Mouse (Mus musculus) neural tube, embryonic 11.5 days (tissue): ENCODE data around the gene Morn1. TPM values are rescaled to one million over a fixed set of nuclear protein-coding genes. Genes with fewer than 3 reads are reported as not detected.

ENCODE experiments used
- ATAC-seq: fragments of 200-750 bp; cut with Nextera tagmentation; 2 replicates; pipeline ENCODE4 v1.8.0; 2017; ENCODE audit warnings: moderate number of reproducible peaks, mild to moderate bottlenecking, moderate TSS enrichment, moderate library complexity; ENCODE audit not compliant: insufficient read depth, low FRiP score, low TSS enrichment
- DNase-seq: peaks from one replicate; pipeline ENCODE4 v3.0.0-alpha.2; 2015; ENCODE audit warnings: low spot score
- H3K27ac ChIP-seq: fragments of 300-500 bp; sonication (generic); 2 replicates; pipeline ENCODE4 v1.5.1; 2014; ENCODE audit warnings: low read depth, mild to moderate bottlenecking, low read length
- H3K27me3 ChIP-seq: fragments of 300-500 bp; sonication (generic); 2 replicates; pipeline ENCODE4 v1.6.1; 2014; ENCODE audit warnings: mild to moderate bottlenecking, low read length, mixed read lengths; ENCODE audit not compliant: control insufficient read depth, insufficient read depth
- H3K36me3 ChIP-seq: fragments of 300-500 bp; sonication (generic); 2 replicates; pipeline ENCODE4 v1.6.1; 2014; ENCODE audit warnings: mild to moderate bottlenecking, low read length, moderate library complexity, mixed read lengths; ENCODE audit not compliant: control insufficient read depth, insufficient read depth
- H3K4me1 ChIP-seq: fragments of 300-500 bp; sonication (generic); 2 replicates; pipeline ENCODE4 v1.6.1; 2014; ENCODE audit warnings: low read length, mixed read lengths; ENCODE audit not compliant: control insufficient read depth, insufficient read depth
- H3K4me2 ChIP-seq: fragments of 300-500 bp; sonication (generic); 2 replicates; pipeline ENCODE4 v1.6.1; 2014; ENCODE audit warnings: low read depth, mild to moderate bottlenecking, moderate library complexity
- H3K4me3 ChIP-seq: fragments of 300-500 bp; sonication (generic); 2 replicates; pipeline ENCODE4 v1.5.1; 2014; ENCODE audit warnings: low read depth, low read length
- H3K9ac ChIP-seq: fragments of 300-500 bp; sonication (generic); 2 replicates; pipeline ENCODE4 v1.6.1; 2014; ENCODE audit warnings: mild to moderate bottlenecking, low read length
- H3K9me3 ChIP-seq: fragments of 300-500 bp; sonication (generic); 2 replicates; pipeline ENCODE4 v1.6.1; 2016; ENCODE audit warnings: low read length; ENCODE audit not compliant: control insufficient read depth
- WGBS: fragments of 180-500 bp; shearing (Covaris S2); extraction: QIAGEN DNeasy Blood & Tissue Kit; methylation state at CpG from one replicate; pipeline ENCODE4 v1.1.7; 2014; 5-methylcytosine and 5-hydroxymethylcytosine counted together
- polyA plus RNA-seq: library from polyadenylated mRNA; unstranded; fragments of >200 nt; fragmentation: Nextera tagmentation; extraction: Ambion mirVana; gene quantifications from 2 replicates; pipeline ENCODE4 v1.2.1, GENCODE M21; 2014

Morn1 gene
- polyA plus RNA-seq, 1 experiment from 2014 or later, result 3.9 TPM

DNA sequence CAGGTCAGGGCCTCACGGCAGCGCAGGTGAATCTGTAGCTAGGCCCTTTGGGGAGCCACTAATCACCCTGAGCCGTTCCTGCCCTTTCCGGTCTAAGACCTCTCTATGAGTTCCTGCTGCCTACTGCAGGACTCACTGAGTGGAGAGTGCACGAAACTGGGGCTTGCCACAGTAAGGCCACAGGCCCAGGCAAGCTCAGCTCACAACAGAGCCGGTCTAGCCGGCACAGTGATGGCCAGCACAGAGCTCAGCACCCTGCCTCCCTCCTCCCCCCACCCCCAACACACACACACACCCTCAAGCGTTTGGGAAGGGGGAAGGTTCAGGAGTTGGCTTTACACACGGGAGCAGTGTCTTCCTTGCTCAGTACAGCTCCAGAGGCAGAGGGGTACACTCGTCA is 28.1 kb upstream of the Morn1 start:
- Histone ChIP-seq H3K4me3 (no peak overlapping the region), H3K9ac (no peak overlapping the region), H3K9me3 (no peaks in the 10 kb centered on the region), H3K4me2 (no peak overlapping the region), H3K27ac (no peak overlapping the region), H3K4me1 (no peaks in the 10 kb centered on the region), H3K36me3 (no peaks in the 10 kb centered on the region), H3K27me3 (no peaks in the 10 kb centered on the region)
- ATAC-seq (no peak), DNase-seq (no peak)
- 41% methylated on average over 10 of the region's 10 CpGs for WGBS

DNA sequence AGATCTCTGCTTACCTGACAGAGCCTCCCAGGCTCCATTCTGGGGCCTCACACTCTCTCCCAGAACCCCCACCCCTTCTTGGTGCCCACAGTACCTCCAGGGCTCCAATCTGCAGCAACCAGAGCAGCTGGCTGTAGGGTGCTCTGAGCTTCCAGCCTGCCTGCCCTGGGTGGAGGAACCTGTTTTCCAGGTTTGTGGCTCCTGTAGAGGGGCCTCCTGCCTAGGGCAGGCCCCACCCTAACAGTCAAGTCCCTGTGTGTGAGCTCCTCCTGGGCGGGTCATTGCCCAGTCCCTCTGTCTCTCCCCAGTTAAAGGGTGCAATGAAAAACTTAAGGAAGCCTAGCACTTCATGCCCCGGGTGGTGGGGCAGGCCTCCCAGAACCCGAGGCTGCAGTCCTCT is 22.5 kb upstream of the Morn1 start:
- H3K27me3 ChIP-seq, result no peaks in the 10 kb centered on the region
- H3K36me3 ChIP-seq, result peaks cover 2% of the 10 kb centered on the region; the same call in 1 of the 2 replicates
- H3K27ac ChIP-seq, result no peak overlapping the region
- H3K4me2 ChIP-seq, result no peak overlapping the region
- H3K4me1 ChIP-seq, result peaks cover 6% of the 10 kb centered on the region
- WGBS, result 25% methylated on average over 3 of the region's 3 CpGs
- ATAC-seq, result no peak
- H3K9ac ChIP-seq, result no peak overlapping the region
- no peak for DNase-seq
- H3K4me3 ChIP-seq, result no peak overlapping the region
- H3K9me3 ChIP-seq, result no peaks in the 10 kb centered on the region

DNA sequence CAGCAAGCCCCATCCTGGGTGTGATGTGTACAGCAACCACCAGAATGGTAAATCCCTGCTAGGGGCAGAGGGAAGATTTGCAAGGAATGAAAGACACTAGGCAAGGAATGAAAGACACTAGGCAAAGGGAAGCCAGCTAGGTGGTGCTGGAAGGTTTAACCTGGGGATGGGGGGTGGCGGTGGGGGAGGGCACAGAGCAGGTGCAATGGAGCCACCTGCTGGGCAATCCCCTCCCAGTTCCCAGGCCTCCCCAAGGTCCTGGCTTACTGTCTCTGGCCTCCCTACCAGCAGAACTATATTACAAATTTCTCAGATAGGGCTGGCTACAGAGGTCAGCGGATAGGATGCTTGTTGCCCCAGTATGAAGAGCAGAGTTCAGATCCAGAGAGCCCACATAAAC is 21.9 kb upstream of the Morn1 start:
- H3K9ac ChIP-seq, result no peak overlapping the region
- H3K27ac ChIP-seq, result no peak overlapping the region
- H3K4me2 ChIP-seq, result no peak overlapping the region
- H3K9me3 ChIP-seq, result no peaks in the 10 kb centered on the region
- H3K36me3 ChIP-seq, result peaks cover 2% of the 10 kb centered on the region; the same call in 1 of the 2 replicates
- H3K27me3 ChIP-seq, result no peaks in the 10 kb centered on the region
- no peak overlapping the region for H3K4me3 ChIP-seq
- no peak for ATAC-seq
- peaks cover 6% of the 10 kb centered on the region for H3K4me1 ChIP-seq
- DNase-seq, result no peak
- 79% methylated on average over 2 of the region's 2 CpGs for WGBS

DNA sequence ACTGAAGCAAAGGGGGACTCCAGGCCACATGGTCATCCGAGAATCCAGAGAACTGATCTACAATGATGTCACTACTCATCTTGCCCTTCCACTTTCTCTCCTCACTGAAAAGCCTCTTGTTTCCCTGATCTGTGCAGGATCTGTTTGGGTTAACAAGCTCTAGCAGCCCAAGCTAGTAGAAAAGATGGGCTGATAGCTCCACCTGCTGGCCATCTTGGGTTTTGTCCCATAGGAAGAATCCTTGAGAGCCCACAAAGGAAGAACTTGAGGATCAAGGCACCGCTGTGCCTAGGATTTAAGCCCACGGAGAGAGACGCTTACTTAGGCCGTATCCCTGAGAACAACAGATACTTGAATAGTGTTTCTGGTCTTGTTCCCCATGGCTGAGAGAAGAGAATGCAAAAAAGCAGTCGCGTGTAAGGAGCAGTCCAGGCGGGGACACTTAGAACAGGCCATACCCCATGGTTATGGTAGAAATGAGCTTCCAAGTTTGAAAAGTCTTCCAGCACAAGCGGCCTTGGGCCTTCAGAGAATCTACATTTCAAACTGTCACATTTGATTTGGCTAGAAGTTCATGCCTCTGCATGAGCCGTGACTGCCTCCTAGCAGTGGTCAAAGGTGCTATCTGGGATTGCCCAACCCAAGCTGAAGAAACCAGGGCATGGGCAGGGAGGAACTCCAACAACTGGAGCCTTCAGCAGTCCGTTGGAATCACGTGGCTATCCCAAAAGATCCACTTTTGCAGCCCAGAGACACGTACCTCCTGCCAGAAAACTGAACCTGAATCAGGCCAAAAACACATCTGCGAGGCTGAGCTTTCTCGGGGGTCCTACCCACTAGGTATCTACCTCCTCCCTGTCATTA is 20.2 kb upstream of the Morn1 start:
- peak overlapping the region; percentile 18; the same call in 1 of the 2 replicates for H3K4me3 ChIP-seq
- H3K27me3 ChIP-seq, result no peaks in the 10 kb centered on the region
- H3K4me1 ChIP-seq, result peaks cover 6% of the 10 kb centered on the region
- H3K9ac ChIP-seq, result no peak overlapping the region
- peaks cover 8% of the 10 kb centered on the region; the same call in 1 of the 2 replicates for H3K36me3 ChIP-seq
- H3K27ac ChIP-seq, result peak overlapping the region; percentile 61; the same call in 1 of the 2 replicates
- ATAC-seq (peak; percentile 64), DNase-seq (peak; percentile 93)
- H3K9me3 ChIP-seq, result no peaks in the 10 kb centered on the region
- H3K4me2 ChIP-seq, result peak overlapping the region; percentile 31
- 3% methylated on average over 15 of the region's 15 CpGs for WGBS

DNA sequence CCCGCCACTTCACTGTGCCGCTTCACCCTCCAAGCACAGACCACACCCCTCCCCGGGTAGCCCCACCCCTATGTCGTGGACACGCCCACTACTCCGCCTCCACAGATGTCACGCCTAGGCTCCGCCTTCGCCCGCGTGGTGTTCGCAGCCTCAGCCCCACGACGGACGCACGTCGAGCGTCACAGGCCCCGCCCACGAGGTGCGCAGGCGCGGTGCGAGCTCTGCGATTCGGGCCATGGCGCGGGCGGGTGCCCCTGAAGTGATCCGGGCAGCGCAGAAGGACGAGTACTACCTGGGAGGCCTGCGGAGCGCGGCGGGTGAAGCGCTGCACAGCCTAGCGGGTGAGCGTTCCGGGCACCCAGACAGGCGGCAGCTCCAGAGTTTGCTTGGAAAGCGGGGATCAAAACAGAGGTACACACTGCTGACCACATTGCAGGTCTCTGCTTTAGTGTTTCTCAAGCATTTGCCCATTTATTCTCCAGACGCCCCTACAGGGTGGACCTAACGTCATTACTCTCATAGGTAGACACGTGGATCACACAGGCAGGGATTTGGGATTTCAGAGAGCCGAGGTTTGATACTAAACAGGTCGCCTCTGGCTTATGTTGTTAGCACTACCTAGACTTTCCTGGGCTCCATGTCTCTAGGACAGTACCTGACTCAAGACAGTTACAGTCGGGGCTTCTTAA is 19.4 kb upstream of the Morn1 start, which contains the start of gene Pex10:
TSS of gene Pex10 (plus strand) at position 183 of the 689 bp plus-strand sequence.
- Histone ChIP-seq H3K4me2 (peak within 1 kb of the TSS; percentile 87), H3K27ac (peak within 1 kb of the TSS; percentile 61; the same call in 1 of the 2 replicates), H3K9ac (peak within 1 kb of the TSS; percentile 75), H3K36me3 (peaks cover 12% of the 10 kb centered on the region; the same call in 1 of the 2 replicates), H3K4me1 (peaks cover 6% of the 10 kb centered on the region), H3K9me3 (no peaks in the 10 kb centered on the region), H3K4me3 (peak within 1 kb of the TSS; percentile 64), H3K27me3 (no peaks in the 10 kb centered on the region)
- peak; percentile 92 for ATAC-seq
- DNase-seq, result peak; percentile 99
- under 1% methylated on average over 48 of the region's 48 CpGs for WGBS

DNA sequence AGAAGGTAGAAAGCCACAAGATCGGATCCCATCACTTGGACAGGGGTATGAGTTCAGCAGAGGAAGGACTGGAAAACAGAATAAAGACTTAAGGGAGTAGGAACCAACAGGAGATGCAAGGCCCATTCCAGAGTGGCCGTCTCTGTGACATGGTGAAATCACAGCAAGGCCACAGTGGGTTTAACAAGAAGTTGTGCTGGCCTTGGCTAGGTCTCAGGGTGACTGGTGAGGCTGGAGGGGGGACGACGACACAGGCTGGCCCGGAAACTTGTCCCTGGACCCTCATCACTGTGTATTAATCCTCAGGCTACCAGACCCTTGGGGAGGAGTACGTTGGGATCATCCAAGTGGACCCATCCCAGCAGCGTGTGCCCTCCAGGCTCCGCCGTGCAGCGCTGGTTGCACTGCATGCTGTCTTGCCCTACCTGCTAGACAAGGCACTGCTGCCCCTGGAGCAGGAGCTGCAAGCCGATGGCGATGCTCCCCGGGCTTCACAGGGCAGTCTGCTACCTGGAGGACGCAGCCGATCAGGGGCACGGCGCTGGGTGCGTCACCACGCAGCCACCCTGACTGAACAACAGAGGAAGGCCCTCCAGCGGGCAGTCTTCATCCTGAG is 17.9 kb upstream of the Morn1 start:
- Histone ChIP-seq H3K9me3 (no peaks in the 10 kb centered on the region), H3K4me3 (no peak overlapping the region), H3K27ac (no peak overlapping the region), H3K4me1 (peaks cover 6% of the 10 kb centered on the region), H3K4me2 (no peak overlapping the region), H3K36me3 (peaks cover 18% of the 10 kb centered on the region), H3K9ac (no peak overlapping the region), H3K27me3 (no peaks in the 10 kb centered on the region)
- 95% methylated on average over 20 of the region's 20 CpGs for WGBS
- ATAC-seq (no peak), DNase-seq (no peak)

DNA sequence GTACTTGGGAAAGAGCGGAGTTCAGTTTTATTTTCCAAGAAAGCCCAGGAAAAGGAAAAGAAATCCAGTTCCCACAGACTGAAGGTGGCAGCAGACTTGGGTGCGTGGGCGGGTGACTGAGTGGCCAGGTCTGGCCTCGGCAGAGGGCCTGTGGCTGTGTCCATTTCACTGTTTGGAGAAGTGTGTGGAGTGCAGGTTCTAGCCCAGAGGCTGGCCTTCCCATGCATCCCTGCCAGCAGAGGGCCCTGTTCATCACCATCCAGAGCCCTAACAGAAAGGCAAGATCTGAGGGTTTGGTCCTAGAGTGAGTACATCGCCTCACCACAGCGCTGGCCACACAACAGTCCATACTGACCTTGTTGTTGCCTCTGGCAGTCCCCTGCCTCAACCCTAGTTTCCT is 17.2 kb upstream of the Morn1 start:
- Histone ChIP-seq H3K4me2 (no peak overlapping the region), H3K36me3 (peaks cover 19% of the 10 kb centered on the region), H3K9ac (no peak overlapping the region), H3K9me3 (no peaks in the 10 kb centered on the region), H3K4me3 (no peak overlapping the region), H3K27me3 (no peaks in the 10 kb centered on the region), H3K4me1 (peaks cover 6% of the 10 kb centered on the region), H3K27ac (no peak overlapping the region)
- ATAC-seq (no peak), DNase-seq (no peak)
- WGBS, result 89% methylated on average over 6 of the region's 6 CpGs

DNA sequence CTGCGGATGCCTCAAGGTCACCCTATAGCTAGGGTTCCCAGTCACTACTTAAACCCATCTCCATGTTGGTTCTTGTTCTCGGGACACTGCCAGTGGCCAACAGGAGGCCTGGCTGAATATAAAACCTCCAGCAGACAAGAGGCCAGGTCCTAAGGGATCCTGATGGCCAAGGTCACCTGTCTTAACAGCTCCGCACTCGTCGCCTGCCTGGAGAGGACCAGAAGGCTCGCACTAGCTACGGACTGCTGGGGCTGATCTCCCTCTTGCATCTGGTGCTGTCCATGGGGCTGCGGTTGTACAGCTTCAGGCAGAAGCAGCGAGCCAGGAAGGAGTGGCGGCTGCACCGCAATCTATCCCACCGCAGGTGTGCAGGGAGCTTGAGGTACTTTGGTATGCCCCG is 16.2 kb upstream of the Morn1 start:
- DNase-seq (no peak), ATAC-seq (no peak)
- Histone ChIP-seq H3K4me3 (no peak overlapping the region), H3K9ac (no peak overlapping the region), H3K36me3 (peaks cover 19% of the 10 kb centered on the region), H3K4me1 (peaks cover 6% of the 10 kb centered on the region), H3K27me3 (no peaks in the 10 kb centered on the region), H3K9me3 (no peaks in the 10 kb centered on the region), H3K4me2 (no peak overlapping the region), H3K27ac (no peak overlapping the region)
- WGBS, result 96% methylated on average over 13 of the region's 13 CpGs
